Mouse (Mus musculus): ENCODE results near the gene Troap. TPM values are rescaled to one million over a fixed set of nuclear protein-coding genes. Genes with fewer than 3 reads are reported as not detected.
A peak's percentile ranks its signal among the peaks of the same experiment; 100 is the strongest.

Troap gene
- polyA plus RNA-seq, 1 experiment from 2014 or later = 2.4 TPM

GRCm38 (mm10) chr15:99096061-99096793, 21.9 kb downstream of the Troap start:
- WGBS = 3% methylated on average over 24 of the region's 24 CpGs

GRCm38 (mm10) chr15:99096831-99097500, 22.6 kb downstream of the Troap start:
- no peaks in the 10 kb centered on the region for H3K36me3 ChIP-seq (ENCODE audit: control insufficient read depth, insufficient read depth, low read length)
- H3K4me3 ChIP-seq (ENCODE audit: low read depth, low read length) = peak overlapping the region; percentile 31
- no peak overlapping the region for H3K27ac ChIP-seq (ENCODE audit: low read depth, low read length)
- peak; percentile 7; the same call in 1 of the 2 replicates for ATAC-seq (ENCODE audit: low read depth)
- WGBS = under 1% methylated on average over 48 of the region's 58 CpGs
- H3K9ac ChIP-seq (replicated peaks; ENCODE audit: low read depth, low read length) = peak overlapping the region; percentile 12; the same call in 1 of the 2 replicates
- H3K9me3 ChIP-seq (ENCODE audit: control insufficient read depth, low read length) = no peaks in the 10 kb centered on the region
- peaks cover 20% of the 10 kb centered on the region for H3K27me3 ChIP-seq (ENCODE audit: control insufficient read depth, insufficient read depth, low read length)
- H3K4me2 ChIP-seq (ENCODE audit: low read depth, low read length) = peak overlapping the region; percentile 66
- peaks cover 31% of the 10 kb centered on the region for H3K4me1 ChIP-seq (ENCODE audit: control insufficient read depth, insufficient read depth, low read length)

More at GRCm38 (mm10) chr15:99096061-99096793, 21.9 kb downstream of the Troap start:
- peaks cover 20% of the 10 kb centered on the region for H3K27me3 ChIP-seq (ENCODE audit: control insufficient read depth, insufficient read depth, low read length)
- no peaks in the 10 kb centered on the region for H3K36me3 ChIP-seq (ENCODE audit: control insufficient read depth, insufficient read depth, low read length)
- peaks cover 31% of the 10 kb centered on the region for H3K4me1 ChIP-seq (ENCODE audit: control insufficient read depth, insufficient read depth, low read length)
- peak overlapping the region; percentile 66 for H3K4me2 ChIP-seq (ENCODE audit: low read depth, low read length)
- H3K4me3 ChIP-seq (ENCODE audit: low read depth, low read length) = peak overlapping the region; percentile 31
- no peak overlapping the region; the same call in 1 of the 2 replicates for H3K9ac ChIP-seq (replicated peaks; ENCODE audit: low read depth, low read length)
- no peak for ATAC-seq (ENCODE audit: low read depth)
- no peak overlapping the region for H3K27ac ChIP-seq (ENCODE audit: low read depth, low read length)
- no peaks in the 10 kb centered on the region for H3K9me3 ChIP-seq (ENCODE audit: control insufficient read depth, low read length)

GRCm38 (mm10) chr15:99097840-99098492, 23.6 kb downstream of the Troap start:
- H3K9me3 ChIP-seq (ENCODE audit: control insufficient read depth, low read length) = no peaks in the 10 kb centered on the region
- WGBS = under 1% methylated on average over 38 of the region's 39 CpGs
- H3K36me3 ChIP-seq (ENCODE audit: control insufficient read depth, insufficient read depth, low read length) = no peaks in the 10 kb centered on the region
- H3K27me3 ChIP-seq (ENCODE audit: control insufficient read depth, insufficient read depth, low read length) = peaks cover 20% of the 10 kb centered on the region
- H3K27ac ChIP-seq (ENCODE audit: low read depth, low read length) = no peak overlapping the region
- peak overlapping the region; percentile 11 for H3K4me3 ChIP-seq (ENCODE audit: low read depth, low read length)
- H3K4me1 ChIP-seq (ENCODE audit: control insufficient read depth, insufficient read depth, low read length) = peaks cover 31% of the 10 kb centered on the region
- peak overlapping the region; percentile 66 for H3K4me2 ChIP-seq (ENCODE audit: low read depth, low read length)
- no peak for ATAC-seq (ENCODE audit: low read depth)
- 0 out of 2 replicates have a peak overlapping the region, but pooled peaks have one; percentile 4 for H3K9ac ChIP-seq (replicated peaks; ENCODE audit: low read depth, low read length)

- Histone ChIP-seq H3K27ac (ENCODE audit: low read depth, low read length) (no peak overlapping the region), H3K4me1 (ENCODE audit: control insufficient read depth, insufficient read depth, low read length) (peaks cover 30% of the 10 kb centered on the region), H3K4me2 (ENCODE audit: low read depth, low read length) (peak overlapping the region; percentile 66), H3K9ac (replicated peaks; ENCODE audit: low read depth, low read length) (0 out of 2 replicates have a peak overlapping the region, but pooled peaks have one; percentile 4), H3K36me3 (ENCODE audit: control insufficient read depth, insufficient read depth, low read length) (no peaks in the 10 kb centered on the region), H3K4me3 (ENCODE audit: low read depth, low read length) (peak overlapping the region; percentile 11), H3K9me3 (ENCODE audit: control insufficient read depth, low read length) (no peaks in the 10 kb centered on the region), H3K27me3 (ENCODE audit: control insufficient read depth, insufficient read depth, low read length) (peaks cover 20% of the 10 kb centered on the region)
- 4% methylated on average over 9 of the region's 9 CpGs for WGBS
- no peak for ATAC-seq (ENCODE audit: low read depth)
Observed at GRCm38 (mm10) chr15:99098493-99098861, 24.1 kb downstream of the Troap start.

GRCm38 (mm10) chr15:99099139-99099556, 24.8 kb downstream of the Troap start:
- Histone ChIP-seq H3K27me3 (ENCODE audit: control insufficient read depth, insufficient read depth, low read length) (peaks cover 20% of the 10 kb centered on the region), H3K4me3 (ENCODE audit: low read depth, low read length) (no peak overlapping the region), H3K4me2 (ENCODE audit: low read depth, low read length) (0 out of 2 replicates have a peak overlapping the region, but pooled peaks have one; percentile 4), H3K9ac (replicated peaks; ENCODE audit: low read depth, low read length) (no peak overlapping the region), H3K4me1 (ENCODE audit: control insufficient read depth, insufficient read depth, low read length) (peaks cover 24% of the 10 kb centered on the region), H3K36me3 (ENCODE audit: control insufficient read depth, insufficient read depth, low read length) (no peaks in the 10 kb centered on the region), H3K27ac (ENCODE audit: low read depth, low read length) (no peak overlapping the region), H3K9me3 (ENCODE audit: control insufficient read depth, low read length) (no peaks in the 10 kb centered on the region)
- peak; percentile 16; the same call in 1 of the 2 replicates for ATAC-seq (ENCODE audit: low read depth)
- WGBS = under 1% methylated on average over 15 of the region's 15 CpGs

GRCm38 (mm10) chr15:99099984-99100383, 25.6 kb downstream of the Troap start:
- H3K9me3 ChIP-seq (ENCODE audit: control insufficient read depth, low read length) = no peaks in the 10 kb centered on the region
- no peak overlapping the region for H3K9ac ChIP-seq (replicated peaks; ENCODE audit: low read depth, low read length)
- no peak for ATAC-seq (ENCODE audit: low read depth)
- peaks cover 22% of the 10 kb centered on the region for H3K4me1 ChIP-seq (ENCODE audit: control insufficient read depth, insufficient read depth, low read length)
- H3K4me2 ChIP-seq (ENCODE audit: low read depth, low read length) = no peak overlapping the region
- no peak overlapping the region for H3K27ac ChIP-seq (ENCODE audit: low read depth, low read length)
- no peaks in the 10 kb centered on the region for H3K36me3 ChIP-seq (ENCODE audit: control insufficient read depth, insufficient read depth, low read length)
- H3K27me3 ChIP-seq (ENCODE audit: control insufficient read depth, insufficient read depth, low read length) = peaks cover 16% of the 10 kb centered on the region
- 53% methylated on average over 3 of the region's 3 CpGs for WGBS
- no peak overlapping the region for H3K4me3 ChIP-seq (ENCODE audit: low read depth, low read length)

- H3K4me1 ChIP-seq (ENCODE audit: control insufficient read depth, insufficient read depth, low read length) = no peaks in the 10 kb centered on the region
- no peaks in the 10 kb centered on the region for H3K36me3 ChIP-seq (ENCODE audit: control insufficient read depth, insufficient read depth, low read length)
- no peak overlapping the region for H3K9ac ChIP-seq (replicated peaks; ENCODE audit: low read depth, low read length)
- no peaks in the 10 kb centered on the region for H3K9me3 ChIP-seq (ENCODE audit: control insufficient read depth, low read length)
- H3K4me3 ChIP-seq (ENCODE audit: low read depth, low read length) = no peak overlapping the region
- WGBS = 35% methylated on average over 7 of the region's 7 CpGs
- no peak overlapping the region for H3K4me2 ChIP-seq (ENCODE audit: low read depth, low read length)
- ATAC-seq (ENCODE audit: low read depth) = no peak
- no peak overlapping the region for H3K27ac ChIP-seq (ENCODE audit: low read depth, low read length)
- no peaks in the 10 kb centered on the region for H3K27me3 ChIP-seq (ENCODE audit: control insufficient read depth, insufficient read depth, low read length)
Observed at GRCm38 (mm10) chr15:99105238-99105637, 30.9 kb downstream of the Troap start.

GRCm38 (mm10) chr15:99107866-99108265, 33.5 kb downstream of the Troap start:
- no peaks in the 10 kb centered on the region for H3K27me3 ChIP-seq (ENCODE audit: control insufficient read depth, insufficient read depth, low read length)
- H3K4me3 ChIP-seq (ENCODE audit: low read depth, low read length) = no peak overlapping the region
- H3K27ac ChIP-seq (ENCODE audit: low read depth, low read length) = no peak overlapping the region
- H3K36me3 ChIP-seq (ENCODE audit: control insufficient read depth, insufficient read depth, low read length) = no peaks in the 10 kb centered on the region
- WGBS = 79% methylated on average over 3 of the region's 3 CpGs
- H3K4me1 ChIP-seq (ENCODE audit: control insufficient read depth, insufficient read depth, low read length) = no peaks in the 10 kb centered on the region
- no peak overlapping the region for H3K9ac ChIP-seq (replicated peaks; ENCODE audit: low read depth, low read length)
- H3K9me3 ChIP-seq (ENCODE audit: control insufficient read depth, low read length) = no peaks in the 10 kb centered on the region
- no peak for ATAC-seq (ENCODE audit: low read depth)
- H3K4me2 ChIP-seq (ENCODE audit: low read depth, low read length) = no peak overlapping the region
